Mouse (Mus musculus): Measurements from ENCODE around the gene Gbf1.
A peak's percentile ranks its signal among the peaks of the same experiment; 100 is the strongest.
"Not testable (repeated sequence)": the region's sequence is repeated elsewhere in the genome, so short reads cannot be mapped to it uniquely, and the experiment has no call there.

Gbf1 gene

GRCm38 (mm10) chr19:46147511-46148371 lies 4.6 kb upstream of the Gbf1 start, which contains the start of gene Pitx3:
TSS of gene Pitx3 (minus strand) at chr19:46148326.
- DNase-seq (ENCODE audit: low spot score), result peak; percentile 55

- DNase-seq (ENCODE audit: low spot score), result peak; percentile 95
These were observed 3.9 kb upstream of the Gbf1 start for GRCm38 (mm10) chr19:46148372-46148760.

- no peak for DNase-seq (ENCODE audit: low spot score)
These were observed 3.2 kb upstream of the Gbf1 start for GRCm38 (mm10) chr19:46149091-46149490.

GRCm38 (mm10) chr19:46165950-46166349 lies 13.6 kb downstream of the Gbf1 start:
- DNase-seq (ENCODE audit: low spot score), result no peak

GRCm38 (mm10) chr19:46167169-46167568 lies 14.9 kb downstream of the Gbf1 start:
- DNase-seq (ENCODE audit: low spot score), result not testable (repeated sequence)

GRCm38 (mm10) chr19:46169396-46169795 lies 17.1 kb downstream of the Gbf1 start:
- no peak for DNase-seq (ENCODE audit: low spot score)

GRCm38 (mm10) chr19:46169913-46170312 lies 17.6 kb downstream of the Gbf1 start:
- DNase-seq (ENCODE audit: low spot score), result no peak

- no peak for DNase-seq (ENCODE audit: low spot score)
These were observed 20.2 kb downstream of the Gbf1 start for GRCm38 (mm10) chr19:46172541-46172940.

GRCm38 (mm10) chr19:46175173-46175572 lies 22.9 kb downstream of the Gbf1 start:
- no peak for DNase-seq (ENCODE audit: low spot score)

- no peak for DNase-seq (ENCODE audit: low spot score)
These were observed 24.7 kb downstream of the Gbf1 start for GRCm38 (mm10) chr19:46177046-46177445.

- no peak for DNase-seq (ENCODE audit: low spot score)
These were observed 28.0 kb downstream of the Gbf1 start for GRCm38 (mm10) chr19:46180274-46180673.

GRCm38 (mm10) chr19:46182241-46182640 lies 29.9 kb downstream of the Gbf1 start:
- no peak for DNase-seq (ENCODE audit: low spot score)

GRCm38 (mm10) chr19:46186611-46187010 lies 34.3 kb downstream of the Gbf1 start:
- peak; percentile 46 for DNase-seq (ENCODE audit: low spot score)

- DNase-seq (ENCODE audit: low spot score), result no peak
These were observed 34.9 kb downstream of the Gbf1 start for GRCm38 (mm10) chr19:46187203-46187602.

GRCm38 (mm10) chr19:46198293-46198692 lies 46.0 kb downstream of the Gbf1 start:
- no peak for DNase-seq (ENCODE audit: low spot score)

- DNase-seq (ENCODE audit: low spot score), result no peak
These were observed 46.6 kb downstream of the Gbf1 start for GRCm38 (mm10) chr19:46198891-46199290.

GRCm38 (mm10) chr19:46204166-46204565 lies 51.9 kb downstream of the Gbf1 start:
- DNase-seq (ENCODE audit: low spot score), result no peak

- no peak for DNase-seq (ENCODE audit: low spot score)
These were observed 53.4 kb downstream of the Gbf1 start for GRCm38 (mm10) chr19:46205680-46206079.

- DNase-seq (ENCODE audit: low spot score), result no peak
These were observed 58.6 kb downstream of the Gbf1 start for GRCm38 (mm10) chr19:46210951-46211350.

GRCm38 (mm10) chr19:46214541-46214940 lies 62.2 kb downstream of the Gbf1 start:
- no peak for DNase-seq (ENCODE audit: low spot score)

GRCm38 (mm10) chr19:46215401-46215800 lies 63.1 kb downstream of the Gbf1 start:
- DNase-seq (ENCODE audit: low spot score), result no peak

- DNase-seq (ENCODE audit: low spot score), result no peak
These were observed 64.4 kb downstream of the Gbf1 start for GRCm38 (mm10) chr19:46216716-46217115.

GRCm38 (mm10) chr19:46217347-46217746 lies 65.0 kb downstream of the Gbf1 start:
- DNase-seq (ENCODE audit: low spot score), result not testable (repeated sequence)

- DNase-seq (ENCODE audit: low spot score), result no peak
These were observed 67.8 kb downstream of the Gbf1 start for GRCm38 (mm10) chr19:46220116-46220515.
